Mouse (Mus musculus) limb, embryonic 15.5 days (tissue): ENCODE data around the gene Snapc3. TPM values are rescaled to one million over a fixed set of nuclear protein-coding genes. Genes with fewer than 3 reads are reported as not detected.
A peak's percentile ranks its signal among the peaks of the same experiment; 100 is the strongest.

Source experiments
- ATAC-seq: fragments of 200-750 bp; cut with Nextera tagmentation; 2 replicates; pipeline ENCODE4 v1.8.0; 2017; ENCODE audit warnings: low read depth, moderate TSS enrichment; ENCODE audit not compliant: insufficient number of reproducible peaks, low FRiP score, low TSS enrichment
- H3K27ac ChIP-seq: fragments of 300-500 bp; sonication (generic); 2 replicates; pipeline ENCODE4 v1.5.1; 2015; ENCODE audit warnings: moderate library complexity, mild to moderate bottlenecking, inconsistent platforms
- H3K27me3 ChIP-seq: fragments of 300-500 bp; sonication (generic); 2 replicates; pipeline ENCODE4 v1.6.1; 2015; ENCODE audit warnings: inconsistent platforms
- H3K36me3 ChIP-seq: fragments of 300-500 bp; sonication (generic); 2 replicates; pipeline ENCODE4 v1.6.1; 2015; ENCODE audit warnings: inconsistent platforms
- H3K4me1 ChIP-seq: fragments of 300-500 bp; sonication (generic); 2 replicates; pipeline ENCODE4 v1.6.1; 2015; ENCODE audit warnings: inconsistent platforms
- H3K4me2 ChIP-seq: fragments of 300-500 bp; sonication (generic); 2 replicates; pipeline ENCODE4 v1.6.1; 2015; ENCODE audit warnings: mild to moderate bottlenecking, inconsistent platforms
- H3K4me3 ChIP-seq: fragments of 300-500 bp; sonication (generic); 2 replicates; pipeline ENCODE4 v1.5.1; 2015; ENCODE audit warnings: mild to moderate bottlenecking, inconsistent platforms
- H3K9ac ChIP-seq: fragments of 300-500 bp; sonication (generic); 2 replicates; pipeline ENCODE4 v1.6.1; 2015; ENCODE audit warnings: inconsistent platforms
- H3K9me3 ChIP-seq: fragments of 300-500 bp; sonication (generic); 2 replicates; pipeline ENCODE4 v1.6.1; 2016; ENCODE audit warnings: inconsistent platforms
- WGBS: fragments of 180-500 bp; shearing (Covaris S2); methylation state at CpG from one replicate; pipeline ENCODE4 v1.1.7; 2015; 5-methylcytosine and 5-hydroxymethylcytosine counted together
- polyA plus RNA-seq: library from polyadenylated mRNA; unstranded; fragments of >200 nt; fragmentation: Nextera tagmentation; extraction: Ambion mirVana; gene quantifications from 2 replicates; pipeline ENCODE4 v1.2.1, GENCODE M21; 2015

Snapc3 gene
- polyA plus RNA-seq, 1 experiment from 2014 or later: 39.0 TPM

GRCm38 (mm10) chr4:83396346-83396745 is 21.2 kb upstream of the Snapc3 start:
- Histone ChIP-seq H3K4me2 (no peak overlapping the region), H3K4me3 (no peak overlapping the region), H3K4me1 (no peaks in the 10 kb centered on the region), H3K27ac (no peak overlapping the region), H3K9me3 (no peaks in the 10 kb centered on the region), H3K27me3 (no peaks in the 10 kb centered on the region), H3K9ac (no peak overlapping the region), H3K36me3 (no peaks in the 10 kb centered on the region)
- no peak for ATAC-seq
- 90% methylated on average over 4 of the region's 4 CpGs for WGBS

GRCm38 (mm10) chr4:83396996-83397770 is 20.3 kb upstream of the Snapc3 start:
- H3K9ac ChIP-seq: no peak overlapping the region
- H3K4me3 ChIP-seq: no peak overlapping the region
- no peaks in the 10 kb centered on the region for H3K27me3 ChIP-seq
- 67% methylated on average over 9 of the region's 9 CpGs for WGBS
- H3K4me1 ChIP-seq: no peaks in the 10 kb centered on the region
- no peaks in the 10 kb centered on the region for H3K36me3 ChIP-seq
- H3K4me2 ChIP-seq: no peak overlapping the region
- H3K27ac ChIP-seq: no peak overlapping the region
- H3K9me3 ChIP-seq: no peaks in the 10 kb centered on the region
- ATAC-seq: no peak

- Histone ChIP-seq H3K27ac (no peak overlapping the region), H3K9ac (no peak overlapping the region), H3K4me1 (no peaks in the 10 kb centered on the region), H3K4me3 (no peak overlapping the region), H3K4me2 (no peak overlapping the region), H3K9me3 (0 out of 2 replicates have a peak, but pooled peaks cover 6% of the 10 kb centered on the region), H3K36me3 (no peaks in the 10 kb centered on the region), H3K27me3 (no peaks in the 10 kb centered on the region)
- no peak for ATAC-seq
- WGBS: 82% methylated on average over 2 of the region's 2 CpGs
These were observed 19.0 kb upstream of the Snapc3 start for GRCm38 (mm10) chr4:83398527-83398926.

GRCm38 (mm10) chr4:83400691-83401595 is 16.6 kb upstream of the Snapc3 start:
- H3K4me2 ChIP-seq: no peak overlapping the region
- no peak for ATAC-seq
- no peaks in the 10 kb centered on the region for H3K27me3 ChIP-seq
- 0 out of 2 replicates have a peak, but pooled peaks cover 6% of the 10 kb centered on the region for H3K9me3 ChIP-seq
- 80% methylated on average over 7 of the region's 7 CpGs for WGBS
- no peaks in the 10 kb centered on the region for H3K4me1 ChIP-seq
- no peak overlapping the region for H3K9ac ChIP-seq
- no peak overlapping the region for H3K4me3 ChIP-seq
- no peaks in the 10 kb centered on the region for H3K36me3 ChIP-seq
- no peak overlapping the region for H3K27ac ChIP-seq

- H3K27me3 ChIP-seq: no peaks in the 10 kb centered on the region
- no peak overlapping the region for H3K4me3 ChIP-seq
- no peak for ATAC-seq
- H3K4me1 ChIP-seq: no peaks in the 10 kb centered on the region
- no peak overlapping the region for H3K27ac ChIP-seq
- no peak overlapping the region for H3K9ac ChIP-seq
- H3K4me2 ChIP-seq: no peak overlapping the region
- H3K9me3 ChIP-seq: 0 out of 2 replicates have a peak, but pooled peaks cover 6% of the 10 kb centered on the region
- no peaks in the 10 kb centered on the region for H3K36me3 ChIP-seq
These were observed 15.8 kb upstream of the Snapc3 start for GRCm38 (mm10) chr4:83401712-83402111.

- H3K9me3 ChIP-seq: peaks cover 15% of the 10 kb centered on the region; the same call in 1 of the 2 replicates
- ATAC-seq: no peak
- no peak overlapping the region for H3K27ac ChIP-seq
- H3K9ac ChIP-seq: no peak overlapping the region
- 84% methylated on average over 6 of the region's 6 CpGs for WGBS
- no peaks in the 10 kb centered on the region for H3K27me3 ChIP-seq
- no peak overlapping the region for H3K4me2 ChIP-seq
- no peaks in the 10 kb centered on the region for H3K36me3 ChIP-seq
- H3K4me3 ChIP-seq: no peak overlapping the region
- H3K4me1 ChIP-seq: no peaks in the 10 kb centered on the region
These were observed 9.8 kb upstream of the Snapc3 start for GRCm38 (mm10) chr4:83407688-83408087.

- no peak overlapping the region for H3K4me2 ChIP-seq
- no peak overlapping the region for H3K27ac ChIP-seq
- no peak overlapping the region for H3K4me3 ChIP-seq
- no peak overlapping the region for H3K9ac ChIP-seq
- ATAC-seq: no peak
- H3K36me3 ChIP-seq: no peaks in the 10 kb centered on the region
- peaks cover 9% of the 10 kb centered on the region; the same call in 1 of the 2 replicates for H3K9me3 ChIP-seq
- no peaks in the 10 kb centered on the region; the same call in 1 of the 2 replicates for H3K4me1 ChIP-seq
- WGBS: 93% methylated on average over 4 of the region's 4 CpGs
- H3K27me3 ChIP-seq: no peaks in the 10 kb centered on the region
These were observed 7.5 kb upstream of the Snapc3 start for GRCm38 (mm10) chr4:83409867-83410505.

GRCm38 (mm10) chr4:83412060-83412459 is 5.5 kb upstream of the Snapc3 start:
- ATAC-seq: no peak
- H3K36me3 ChIP-seq: no peaks in the 10 kb centered on the region
- no peak overlapping the region for H3K4me2 ChIP-seq
- WGBS: 64% methylated on average over 3 of the region's 3 CpGs
- no peak overlapping the region for H3K9ac ChIP-seq
- H3K27me3 ChIP-seq: no peaks in the 10 kb centered on the region
- no peak overlapping the region for H3K27ac ChIP-seq
- H3K9me3 ChIP-seq: peaks cover 9% of the 10 kb centered on the region; the same call in 1 of the 2 replicates
- H3K4me3 ChIP-seq: no peak overlapping the region
- H3K4me1 ChIP-seq: no peaks in the 10 kb centered on the region; the same call in 1 of the 2 replicates

GRCm38 (mm10) chr4:83414241-83414824 is 3.2 kb upstream of the Snapc3 start:
- H3K27ac ChIP-seq: no peak overlapping the region
- ATAC-seq: no peak
- H3K9ac ChIP-seq: no peak overlapping the region
- H3K4me2 ChIP-seq: no peak overlapping the region
- H3K9me3 ChIP-seq: no peaks in the 10 kb centered on the region
- no peak overlapping the region for H3K4me3 ChIP-seq
- H3K4me1 ChIP-seq: peaks cover 3% of the 10 kb centered on the region; the same call in 1 of the 2 replicates
- H3K36me3 ChIP-seq: no peaks in the 10 kb centered on the region
- WGBS: 75% methylated on average over 5 of the region's 5 CpGs
- H3K27me3 ChIP-seq: no peaks in the 10 kb centered on the region

- under 1% methylated on average over 30 of the region's 30 CpGs for WGBS
- Histone ChIP-seq H3K27me3 (no peaks in the 10 kb centered on the region), H3K27ac (peak overlapping the region; percentile 59), H3K9ac (peak overlapping the region; percentile 70), H3K4me2 (peak overlapping the region; percentile 45), H3K4me3 (peak overlapping the region; percentile 62), H3K4me1 (peaks cover 6% of the 10 kb centered on the region; the same call in 1 of the 2 replicates), H3K9me3 (no peaks in the 10 kb centered on the region), H3K36me3 (no peaks in the 10 kb centered on the region)
- no peak for ATAC-seq
These were observed 279 bp downstream of the Snapc3 start for GRCm38 (mm10) chr4:83417820-83418186.

- no peak for ATAC-seq
- 64% methylated on average over 2 of the region's 2 CpGs for WGBS
- Histone ChIP-seq H3K4me1 (peaks cover 6% of the 10 kb centered on the region; the same call in 1 of the 2 replicates), H3K9me3 (no peaks in the 10 kb centered on the region), H3K27ac (no peak overlapping the region), H3K4me3 (peak overlapping the region; percentile 62), H3K36me3 (peaks cover 8% of the 10 kb centered on the region), H3K27me3 (no peaks in the 10 kb centered on the region), H3K9ac (no peak overlapping the region), H3K4me2 (peak overlapping the region; percentile 45)
These were observed 1.3 kb downstream of the Snapc3 start for GRCm38 (mm10) chr4:83418781-83419180.
